Mouse (Mus musculus): ENCODE results near the gene Atpaf1. TPM values are rescaled to one million over a fixed set of nuclear protein-coding genes. Genes with fewer than 3 reads are reported as not detected.

Gene Atpaf1
- 3.2 to 9.0 TPM (median 7.3 TPM) in 3 replicates for total RNA-seq (2017)

DNA sequence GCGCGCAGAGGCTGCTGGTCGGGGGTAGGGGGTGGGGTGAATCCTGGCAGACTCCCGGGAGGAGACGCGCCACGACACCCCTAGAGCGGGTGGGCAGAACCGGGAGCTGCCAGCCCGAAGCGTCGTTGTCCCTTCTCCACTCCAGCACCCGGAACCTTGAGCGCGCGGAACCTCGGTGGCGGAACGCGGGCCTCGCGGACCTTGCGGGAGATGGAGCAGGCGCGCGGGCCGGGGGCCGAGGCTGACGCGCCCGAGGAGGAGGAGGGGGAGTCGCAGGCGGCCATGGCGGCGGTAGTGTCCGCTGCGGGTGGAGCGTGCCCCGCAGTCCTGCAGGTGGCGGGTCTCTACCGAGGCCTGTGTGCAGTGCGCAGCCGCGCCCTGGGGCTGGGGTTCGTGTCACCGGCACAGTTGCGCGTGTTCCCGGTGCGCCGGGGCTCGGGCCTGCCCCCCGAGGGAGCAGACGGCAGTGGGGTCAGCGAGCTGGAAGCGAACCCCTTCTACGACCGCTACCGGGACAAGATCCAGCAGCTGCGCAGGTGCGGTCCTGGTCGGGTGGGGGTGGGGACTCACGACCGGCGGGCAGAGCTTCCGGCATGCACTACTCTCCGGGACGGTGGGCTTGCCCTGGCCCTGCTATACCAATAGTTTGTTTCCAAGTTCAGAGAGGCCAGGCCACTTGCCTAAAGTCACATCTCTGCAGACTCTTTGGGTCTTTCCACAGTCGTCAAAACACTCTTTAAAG, at the start of gene Atpaf1:
TSS of gene Atpaf1 (plus strand) at position 44 of the 742 bp plus-strand sequence.
- peak; percentile 25 for ATAC-seq (replicated peaks; ENCODE audit: insufficient number of reproducible peaks, low FRiP score, low TSS enrichment, poor library complexity, severe bottlenecking)

DNA sequence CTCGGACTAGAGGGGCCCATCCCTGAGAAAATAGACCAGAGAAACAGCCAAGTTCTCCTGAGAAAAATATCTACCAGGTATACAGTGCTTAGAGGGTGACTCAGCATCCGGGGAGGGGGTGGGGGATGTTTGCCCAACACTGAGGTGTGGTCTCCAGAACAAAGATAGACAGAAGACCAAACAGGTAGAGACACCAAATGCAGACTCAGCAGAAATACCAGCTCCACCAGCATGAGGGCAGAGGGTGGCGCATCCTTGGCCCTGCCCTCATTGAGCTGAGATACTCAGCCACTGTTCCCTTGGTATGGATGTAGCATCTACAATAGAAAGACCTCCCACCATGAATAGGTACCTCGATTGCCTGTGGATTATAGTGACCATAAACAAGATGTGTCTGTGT, 49.7 kb upstream of the Atpaf1 start:
- no peak for ATAC-seq (replicated peaks; ENCODE audit: insufficient number of reproducible peaks, low FRiP score, low TSS enrichment, poor library complexity, severe bottlenecking)

DNA sequence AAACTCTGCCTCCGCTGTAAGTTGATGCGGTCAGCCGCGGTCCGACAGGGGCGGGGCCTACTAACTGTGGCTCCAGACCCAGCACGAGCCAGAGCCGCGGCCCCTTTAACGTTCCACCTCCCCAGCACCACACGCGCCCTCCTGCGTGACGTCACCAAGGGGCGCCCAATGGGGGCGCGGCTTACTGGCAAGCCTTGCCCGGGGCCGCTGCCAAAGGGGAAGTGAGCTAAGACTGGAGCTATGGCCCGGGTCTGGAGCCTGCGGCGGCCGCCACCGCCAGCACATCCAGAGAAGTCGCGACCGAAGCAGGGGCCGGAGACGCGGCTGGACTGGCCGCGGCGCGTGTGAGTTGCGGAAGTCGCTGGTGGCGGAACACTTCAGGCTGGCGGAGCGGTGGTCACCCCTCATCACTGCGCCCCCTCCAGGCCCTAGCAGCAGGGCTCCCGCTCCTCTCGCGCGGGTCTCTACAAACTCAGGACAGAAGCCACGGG, 47.0 kb upstream of the Atpaf1 start, which contains the start of gene Efcab14:
TSS of gene Efcab14 (plus strand) at position 194 of the 491 bp plus-strand sequence.
- peak; percentile 96 for ATAC-seq (replicated peaks; ENCODE audit: insufficient number of reproducible peaks, low FRiP score, low TSS enrichment, poor library complexity, severe bottlenecking)

DNA sequence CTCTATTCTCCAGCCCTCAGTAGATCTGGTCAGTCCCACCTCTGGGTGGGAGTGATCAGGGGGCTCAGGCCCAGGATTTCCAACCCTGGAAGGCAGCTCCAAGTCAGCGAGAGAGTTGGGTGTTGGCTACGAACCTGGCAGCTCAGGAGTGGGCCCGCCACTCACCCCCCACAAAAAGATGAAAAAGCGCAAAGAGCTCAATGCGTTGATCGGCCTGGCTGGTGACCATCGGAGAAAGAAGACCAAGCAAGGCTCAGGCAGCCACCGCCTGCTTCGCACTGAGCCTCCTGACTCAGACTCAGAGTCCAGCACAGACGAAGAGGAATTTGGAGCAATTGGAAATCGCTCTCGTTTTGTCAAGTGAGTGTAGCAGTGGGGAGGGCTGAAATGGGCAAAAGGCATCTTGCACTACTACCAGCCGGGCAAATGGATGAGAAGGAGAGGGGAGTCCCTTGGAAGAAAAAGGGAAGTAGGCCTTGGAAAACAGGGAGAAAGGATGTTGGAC, 46.1 kb upstream of the Atpaf1 start:
- ATAC-seq (replicated peaks; ENCODE audit: insufficient number of reproducible peaks, low FRiP score, low TSS enrichment, poor library complexity, severe bottlenecking) = no peak

DNA sequence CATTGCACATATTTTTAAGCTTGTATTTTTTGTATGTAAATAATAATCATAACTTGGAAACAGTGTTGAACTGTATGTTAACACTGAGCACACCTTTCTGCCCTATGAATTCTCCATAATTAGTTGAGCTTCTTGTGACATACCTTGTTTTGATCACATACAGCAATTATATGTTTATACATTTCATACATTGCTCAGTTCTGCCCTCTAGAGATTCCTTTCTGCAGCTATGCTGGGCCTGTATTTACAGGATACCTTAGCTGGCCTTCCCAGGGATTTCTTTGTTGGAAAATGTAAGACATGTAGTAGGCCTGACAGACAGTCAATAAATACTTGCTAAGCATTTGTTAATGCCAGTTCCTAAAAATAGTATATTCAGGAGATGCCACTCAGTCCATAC, 42.0 kb upstream of the Atpaf1 start:
- no peak for ATAC-seq (replicated peaks; ENCODE audit: insufficient number of reproducible peaks, low FRiP score, low TSS enrichment, poor library complexity, severe bottlenecking)

DNA sequence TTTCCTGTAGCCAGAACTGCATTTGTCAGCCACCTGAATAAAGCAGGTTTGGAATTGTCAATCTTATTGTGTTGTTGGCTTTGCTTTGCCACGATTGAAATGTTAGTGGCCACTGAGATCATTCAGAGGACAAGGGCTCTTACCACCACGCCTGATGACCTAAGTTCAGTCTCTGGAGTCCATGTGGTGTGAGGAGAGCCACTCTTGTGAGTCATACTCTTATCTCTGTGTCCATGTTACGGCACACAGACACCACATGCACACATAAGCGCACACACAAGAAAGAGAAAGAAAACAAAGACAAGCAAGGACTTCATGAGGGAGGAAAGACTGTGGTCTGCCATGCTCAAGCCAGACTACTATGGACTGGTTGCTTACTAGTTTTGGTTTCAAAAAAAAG, 41.5 kb upstream of the Atpaf1 start:
- ATAC-seq (replicated peaks; ENCODE audit: insufficient number of reproducible peaks, low FRiP score, low TSS enrichment, poor library complexity, severe bottlenecking) = no peak

DNA sequence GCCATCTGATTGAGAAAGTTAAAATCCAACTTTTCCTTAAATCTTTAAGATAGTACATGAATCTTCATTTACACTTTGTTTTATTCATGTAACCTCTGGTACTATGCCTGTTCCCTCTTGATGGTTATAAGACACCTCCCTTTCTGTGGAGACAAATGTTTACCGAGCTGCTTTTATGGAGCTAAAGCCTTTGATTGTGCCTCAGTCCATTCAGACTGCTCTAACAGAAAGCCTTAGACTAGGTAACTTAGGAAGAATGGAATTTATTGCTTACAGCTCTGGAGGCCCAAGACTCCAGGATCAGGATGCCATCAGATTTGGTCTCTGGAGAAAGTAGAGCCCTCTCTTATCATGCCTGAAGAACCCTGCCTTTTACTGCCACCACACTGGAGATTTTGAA, 36.4 kb upstream of the Atpaf1 start:
- ATAC-seq (replicated peaks; ENCODE audit: insufficient number of reproducible peaks, low FRiP score, low TSS enrichment, poor library complexity, severe bottlenecking) = no peak

DNA sequence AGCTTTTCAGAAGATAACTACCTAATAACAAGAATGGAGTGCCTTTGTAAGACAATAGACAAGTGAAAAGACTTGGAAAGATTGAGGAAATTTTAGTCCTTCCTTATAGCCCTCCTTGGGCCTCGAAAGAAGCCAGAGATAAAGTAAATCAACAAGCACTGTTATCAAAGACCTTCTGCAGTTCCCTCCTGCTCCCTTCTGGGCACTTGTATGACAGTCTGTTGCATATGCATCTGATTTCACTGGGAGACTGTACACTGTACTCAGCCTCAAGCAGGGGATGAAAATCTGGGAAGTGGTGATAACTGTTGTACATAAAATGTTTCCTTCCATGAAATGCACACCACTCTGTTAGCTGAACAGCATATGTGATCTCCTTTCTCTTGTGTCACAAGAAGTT, 35.3 kb upstream of the Atpaf1 start:
- ATAC-seq (replicated peaks; ENCODE audit: insufficient number of reproducible peaks, low FRiP score, low TSS enrichment, poor library complexity, severe bottlenecking) = no peak

DNA sequence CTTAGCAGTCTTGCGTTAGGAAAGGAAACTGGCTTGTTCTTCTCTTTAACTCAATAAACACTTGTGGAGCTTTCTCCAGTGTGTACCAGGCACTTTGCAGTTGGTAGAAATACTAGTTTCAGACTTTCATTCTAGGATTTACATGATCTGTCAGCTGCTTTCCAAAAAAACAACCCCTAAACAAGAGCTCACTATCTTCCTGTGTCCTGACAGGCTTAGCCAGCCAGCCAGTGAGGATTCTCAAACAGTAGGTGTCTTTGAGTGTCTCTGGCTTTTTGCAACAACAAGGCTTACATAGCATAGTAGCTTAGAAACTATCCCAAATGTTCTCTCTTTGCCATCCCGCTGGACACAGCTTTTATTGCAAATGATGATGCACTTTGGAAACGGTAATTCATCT, 30.5 kb upstream of the Atpaf1 start:
- no peak for ATAC-seq (replicated peaks; ENCODE audit: insufficient number of reproducible peaks, low FRiP score, low TSS enrichment, poor library complexity, severe bottlenecking)

DNA sequence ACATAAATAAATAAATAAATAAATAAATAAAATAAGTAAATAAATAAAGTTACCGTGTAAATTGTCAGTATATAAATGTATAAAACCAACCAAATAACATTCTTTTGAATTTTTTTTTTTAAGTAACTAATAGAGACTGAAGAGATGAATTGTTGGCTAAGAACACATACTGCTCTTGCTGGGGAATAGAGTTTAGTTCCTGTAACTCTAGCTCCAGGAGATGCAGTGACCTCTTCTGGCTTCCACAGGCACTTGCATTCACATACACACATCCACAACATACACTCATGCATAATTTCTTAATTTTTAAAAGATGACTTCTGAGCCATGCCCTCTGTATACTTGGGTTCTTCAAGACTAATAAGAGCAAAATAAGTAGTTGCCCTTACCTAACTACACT, 29.8 kb upstream of the Atpaf1 start:
- no peak for ATAC-seq (replicated peaks; ENCODE audit: insufficient number of reproducible peaks, low FRiP score, low TSS enrichment, poor library complexity, severe bottlenecking)

DNA sequence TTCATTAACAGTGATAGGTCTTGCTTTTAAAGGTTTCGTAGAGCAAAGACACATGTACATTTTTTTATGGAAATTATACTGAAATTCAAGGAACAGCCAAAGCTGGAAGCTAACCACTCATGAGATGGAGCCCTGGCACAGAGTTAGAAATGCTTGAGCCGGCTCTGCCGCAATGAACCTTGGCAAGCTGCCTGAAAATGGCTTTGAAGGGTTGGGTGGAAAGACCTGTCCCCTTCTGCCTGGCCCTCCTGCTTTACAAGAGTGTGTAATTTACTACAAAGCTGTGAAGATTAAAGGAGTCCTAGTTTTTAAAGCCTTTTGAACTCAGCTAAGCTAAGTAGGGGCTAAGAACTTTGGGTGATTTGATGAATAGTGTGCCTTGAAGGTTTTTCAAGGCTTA, 23.4 kb upstream of the Atpaf1 start:
- no peak for ATAC-seq (replicated peaks; ENCODE audit: insufficient number of reproducible peaks, low FRiP score, low TSS enrichment, poor library complexity, severe bottlenecking)

DNA sequence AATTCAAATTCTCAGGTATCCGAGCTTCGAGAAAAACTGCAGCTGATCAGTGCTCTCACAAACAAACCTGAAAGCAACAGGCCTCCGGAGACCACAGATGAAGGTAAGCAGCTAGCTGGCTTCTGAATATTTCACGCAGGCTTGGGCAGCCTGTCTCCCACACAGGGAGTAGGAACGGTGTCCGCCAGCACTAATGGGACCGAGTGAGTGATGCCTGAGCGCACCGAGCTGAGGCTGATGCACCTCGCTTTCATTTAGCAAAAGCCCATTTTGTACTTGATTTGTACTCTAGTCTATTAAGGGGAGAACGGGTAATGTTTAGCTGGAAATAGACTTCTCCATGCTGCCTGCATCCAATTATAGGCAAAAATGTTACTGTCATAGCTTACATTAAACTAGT, 20.0 kb upstream of the Atpaf1 start:
- ATAC-seq (replicated peaks; ENCODE audit: insufficient number of reproducible peaks, low FRiP score, low TSS enrichment, poor library complexity, severe bottlenecking) = no peak

DNA sequence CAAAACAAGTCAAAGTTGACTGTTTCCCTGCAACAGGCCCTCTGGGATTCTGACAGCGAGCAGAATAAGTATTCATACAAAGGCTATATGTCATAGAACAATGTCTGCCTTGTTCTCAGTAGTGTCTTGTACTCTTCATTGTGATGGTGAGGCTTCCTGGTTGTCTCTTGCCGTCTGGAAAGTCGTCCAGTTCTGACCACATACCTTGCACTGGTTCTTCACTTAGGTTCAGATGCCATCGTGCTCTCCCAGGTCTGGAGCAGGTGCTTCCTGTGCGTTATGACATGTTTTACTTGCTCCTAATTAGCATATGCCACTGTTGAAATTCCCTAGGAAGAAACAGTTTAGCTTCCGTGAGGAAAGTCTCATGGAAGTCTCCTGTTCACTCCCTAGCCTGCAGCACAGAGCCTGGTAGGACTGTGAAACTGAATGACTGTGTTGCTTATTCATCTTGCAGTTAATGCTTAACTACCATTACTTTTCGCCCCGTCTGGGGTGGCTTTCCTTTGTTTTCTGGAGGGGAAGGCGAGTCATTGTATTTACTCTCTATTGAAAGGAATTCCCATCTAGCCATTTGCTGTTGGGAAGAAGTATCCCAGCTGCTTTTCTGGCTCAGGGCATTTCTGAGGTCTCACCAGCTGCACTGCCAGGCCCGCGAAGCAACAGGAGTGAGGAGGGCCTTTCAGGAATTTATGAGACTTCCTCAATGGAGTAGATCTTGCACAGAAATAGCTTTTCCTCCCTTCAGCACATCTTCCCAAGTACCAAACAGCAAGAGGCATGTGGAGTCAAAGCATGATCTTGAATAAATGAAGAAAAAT, 16.8 kb upstream of the Atpaf1 start:
- ATAC-seq (replicated peaks; ENCODE audit: insufficient number of reproducible peaks, low FRiP score, low TSS enrichment, poor library complexity, severe bottlenecking) = no peak

DNA sequence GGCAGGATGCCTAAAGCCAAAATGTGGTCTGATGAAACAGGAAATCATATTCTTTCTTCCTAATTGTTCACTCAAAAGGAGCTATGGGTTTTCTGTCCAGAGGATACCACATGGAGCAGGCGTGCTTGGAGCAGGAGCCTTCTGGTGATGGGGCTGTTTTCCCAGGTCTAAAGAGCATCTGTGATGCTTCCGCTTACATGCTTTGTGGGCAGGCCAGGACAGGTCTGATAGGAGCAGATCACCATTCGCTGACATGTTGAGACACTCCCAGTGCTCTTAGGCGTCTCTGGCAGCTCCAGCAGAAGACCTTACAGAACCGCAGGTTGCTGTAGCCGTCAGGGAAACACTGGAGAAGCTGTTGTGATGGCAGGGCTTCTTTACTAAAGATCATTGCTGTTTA, 9.6 kb upstream of the Atpaf1 start:
- no peak for ATAC-seq (replicated peaks; ENCODE audit: insufficient number of reproducible peaks, low FRiP score, low TSS enrichment, poor library complexity, severe bottlenecking)

DNA sequence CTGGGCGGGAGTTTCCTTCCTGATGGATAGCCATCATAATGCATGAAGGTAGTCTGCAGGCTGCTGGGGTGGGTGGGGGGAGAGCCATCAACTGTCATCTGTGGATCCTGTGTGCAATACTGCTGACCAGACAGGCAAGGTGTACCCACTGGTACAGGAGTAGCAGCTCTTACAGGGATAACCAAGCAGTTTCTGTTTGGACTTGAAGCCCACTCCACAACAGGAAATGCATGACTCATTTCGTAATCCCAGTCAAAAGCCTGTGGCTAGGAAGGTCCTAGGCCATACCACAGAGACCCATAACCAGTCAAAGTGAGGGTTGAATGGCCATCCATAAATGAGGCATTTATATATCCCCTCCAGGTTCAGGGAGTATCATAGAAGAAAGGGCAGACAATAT, 7.0 kb upstream of the Atpaf1 start:
- ATAC-seq (replicated peaks; ENCODE audit: insufficient number of reproducible peaks, low FRiP score, low TSS enrichment, poor library complexity, severe bottlenecking) = no peak

DNA sequence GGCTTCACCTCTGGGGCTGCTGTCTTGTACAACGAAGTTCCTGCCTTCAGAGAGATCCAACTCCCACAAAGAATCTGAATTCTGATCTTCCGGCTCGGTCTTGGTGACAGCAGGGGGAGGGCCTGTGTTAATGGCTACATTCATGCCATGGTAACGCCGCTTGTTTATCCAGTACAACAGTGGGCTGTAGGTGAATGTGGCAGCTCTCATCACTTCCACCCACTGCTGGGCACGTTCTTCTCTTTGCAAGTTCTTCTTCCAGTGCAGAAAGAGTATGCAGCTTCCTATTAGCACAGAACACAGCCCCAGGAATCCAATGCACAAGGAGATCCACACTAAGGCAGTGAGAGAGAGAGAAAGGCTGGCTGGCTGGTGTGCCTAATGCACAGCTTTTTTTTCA, 4.3 kb upstream of the Atpaf1 start:
- no peak for ATAC-seq (replicated peaks; ENCODE audit: insufficient number of reproducible peaks, low FRiP score, low TSS enrichment, poor library complexity, severe bottlenecking)

DNA sequence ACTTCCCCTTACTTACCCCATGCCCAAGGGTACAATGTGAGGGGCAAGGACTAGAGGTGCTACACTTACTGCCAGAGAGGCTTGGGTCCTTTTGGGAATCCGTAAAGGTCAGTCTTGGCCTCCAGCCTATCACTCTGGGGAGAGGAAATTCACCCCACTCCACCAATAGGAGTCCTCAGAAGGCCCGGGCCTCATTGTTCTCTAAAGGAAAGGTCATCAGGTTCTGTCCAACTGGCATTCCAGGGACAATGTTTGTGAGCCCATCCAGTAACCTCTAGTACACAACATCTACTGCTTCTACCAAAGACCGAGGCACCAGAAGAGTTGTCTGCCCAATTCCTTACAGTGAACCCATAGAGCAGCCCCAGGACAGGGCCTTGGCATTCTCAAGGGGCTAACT, 3.7 kb upstream of the Atpaf1 start, which contains the start of gene Tex38:
TSS of gene Tex38 (minus strand) at position 101 of the 400 bp plus-strand sequence.
- ATAC-seq (replicated peaks; ENCODE audit: insufficient number of reproducible peaks, low FRiP score, low TSS enrichment, poor library complexity, severe bottlenecking) = no peak

DNA sequence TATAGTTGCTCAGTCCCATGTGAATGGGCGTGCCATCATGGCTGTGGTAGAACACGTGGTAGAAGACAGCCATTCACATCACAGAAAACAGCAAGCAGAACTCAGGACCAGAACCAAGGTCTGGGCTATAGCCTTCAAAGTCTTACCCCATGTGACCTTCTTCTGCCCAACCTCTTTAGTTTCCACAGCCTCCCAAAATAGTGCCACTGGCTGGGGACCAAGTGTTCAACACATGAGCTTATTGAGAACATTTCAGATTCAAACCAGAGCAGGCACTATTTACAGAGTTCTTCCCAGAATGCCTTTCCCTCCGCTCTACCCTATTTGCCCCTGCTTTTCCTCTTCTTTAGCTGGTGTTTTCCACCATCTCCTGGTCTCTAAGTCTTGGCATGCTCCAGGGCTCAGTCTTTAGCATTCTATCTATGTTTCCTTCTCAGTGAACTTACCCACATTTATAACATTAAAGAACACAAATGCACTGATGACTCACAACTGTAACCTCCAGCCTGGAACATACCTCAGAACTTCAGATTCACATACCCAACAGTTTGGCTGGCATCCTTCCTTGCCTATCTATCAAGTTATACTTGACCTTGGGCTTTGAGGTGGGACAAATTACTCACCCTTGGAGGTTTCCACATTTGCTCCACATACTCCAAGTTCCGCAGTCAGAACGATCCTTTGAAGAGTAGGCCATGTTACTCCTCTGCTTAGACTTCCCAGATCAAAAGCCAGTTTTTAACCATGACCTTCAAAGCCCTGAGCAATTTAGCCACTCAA, 2.4 kb upstream of the Atpaf1 start:
- ATAC-seq (replicated peaks; ENCODE audit: insufficient number of reproducible peaks, low FRiP score, low TSS enrichment, poor library complexity, severe bottlenecking) = no peak

DNA sequence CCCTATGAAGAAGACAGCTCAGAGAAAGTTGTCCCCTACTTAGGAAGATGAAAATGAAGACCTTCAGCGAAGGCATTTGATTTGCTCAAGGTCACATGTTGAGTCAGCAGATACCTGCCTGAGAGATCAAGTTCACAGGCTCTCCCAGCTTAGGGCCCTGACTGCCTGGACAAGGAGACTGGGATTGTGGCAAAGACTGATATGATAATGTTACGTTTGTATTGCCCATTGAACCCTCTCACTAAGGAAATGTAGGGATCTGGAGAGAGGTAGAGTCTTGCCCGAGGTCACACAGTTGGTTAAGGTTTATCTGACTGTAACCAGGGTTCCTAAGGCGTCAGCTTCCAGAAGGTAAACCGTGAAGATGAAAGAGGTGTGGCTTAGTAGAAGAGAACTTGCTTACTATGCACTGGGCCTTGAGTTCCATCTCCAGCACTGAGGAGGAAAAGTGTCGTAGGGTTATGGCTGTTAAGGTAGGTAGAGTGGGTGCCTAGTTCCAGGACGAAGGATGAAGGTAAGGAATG, 961 bp downstream of the Atpaf1 start:
- no peak for ATAC-seq (replicated peaks; ENCODE audit: insufficient number of reproducible peaks, low FRiP score, low TSS enrichment, poor library complexity, severe bottlenecking)

Measured in monocyte, adult 5-6 weeks (primary cell).